Mouse (Mus musculus) cerebellum, postnatal 10 days (tissue): ENCODE measurements around the gene Tdpoz1.
"Not testable (repeated sequence)": the region's sequence is repeated elsewhere in the genome, so short reads cannot be mapped to it uniquely, and the experiment has no call there.

Experiments used
- DNase-seq, 2 experiments: peaks; one replicate each; pipeline ENCODE4 v3.0.0; 2021; ENCODE audit warnings: mixed read lengths in 2 of 2

Tdpoz1 gene

DNA sequence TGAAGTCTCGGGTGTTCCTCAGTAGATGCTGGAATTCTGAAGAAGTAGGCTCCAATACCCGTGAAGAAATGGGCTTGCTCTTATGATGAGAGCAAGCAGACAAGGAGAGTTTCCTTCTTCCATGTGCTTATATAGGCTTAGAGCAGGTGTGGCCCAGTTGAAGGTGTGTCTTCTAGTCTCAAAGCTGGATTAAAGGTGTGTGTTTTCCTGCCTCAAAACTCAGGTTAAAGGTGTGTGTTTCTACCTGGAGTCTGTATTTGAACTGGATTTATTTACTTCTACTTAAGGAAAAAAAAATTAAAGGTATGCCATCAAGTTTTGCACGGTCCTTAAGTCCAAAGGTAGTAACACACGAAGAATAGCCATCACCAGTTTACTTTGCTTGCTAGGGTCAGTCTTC lies at the start of gene Tdpoz1:
Gene Tdpoz1 (minus strand): TSS at position 101 of the 400 bp plus-strand sequence.
- not testable (repeated sequence) for DNase-seq

DNA sequence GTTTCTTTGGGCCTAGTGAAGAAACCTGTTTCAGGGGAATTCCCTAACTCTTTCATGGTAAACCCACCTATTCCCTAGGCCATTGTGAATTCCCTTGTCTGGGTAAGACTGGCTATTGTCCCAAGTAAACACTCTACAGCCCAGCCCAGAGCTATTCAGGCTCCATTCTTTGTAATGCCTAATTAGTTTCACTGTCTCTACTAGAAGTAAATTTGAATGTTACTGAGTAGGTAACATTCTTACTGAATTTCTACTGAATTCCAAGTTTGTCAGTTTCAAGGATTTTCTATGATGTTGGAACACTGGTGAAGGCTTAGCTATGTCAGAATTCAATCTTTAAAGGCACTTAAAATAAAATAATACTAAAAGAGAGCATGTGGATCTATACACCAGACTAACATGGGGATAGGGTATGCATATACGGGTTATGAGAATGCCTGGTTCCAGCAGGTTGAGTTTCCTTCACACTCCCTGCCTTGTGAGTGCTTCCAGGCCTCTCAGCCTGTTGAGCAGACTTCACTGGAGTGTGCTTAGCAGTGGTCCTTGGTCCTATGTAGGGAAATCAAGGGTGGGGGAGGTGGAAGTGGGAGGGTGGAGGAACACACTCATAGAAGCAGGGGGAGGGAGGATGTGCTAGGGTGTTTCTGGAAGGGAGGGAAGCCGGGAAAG lies 33.0 kb upstream of the Tdpoz1 start:
- DNase-seq = not testable (repeated sequence)

DNA sequence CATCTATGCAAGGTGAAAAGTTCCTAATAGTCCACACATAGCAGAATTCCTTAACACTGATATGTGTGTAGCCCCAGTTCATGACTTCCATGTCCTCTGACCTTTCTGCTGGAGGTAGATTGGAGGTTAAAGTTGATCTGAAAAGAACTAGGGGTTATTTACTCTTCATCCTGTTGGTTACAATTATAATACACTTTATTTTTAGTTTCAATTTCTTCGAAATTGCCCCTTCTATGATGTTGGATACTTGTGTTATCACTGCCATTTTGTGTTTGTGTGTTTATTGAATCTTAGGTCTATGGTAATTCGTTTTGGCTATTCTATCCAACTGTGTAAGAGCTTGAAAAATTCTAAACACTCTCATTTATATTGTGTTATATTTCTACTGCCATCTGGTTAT lies 16.9 kb upstream of the Tdpoz1 start, which contains the start of gene Gm37596:
Gene Gm37596 (minus strand): TSS at position 101 of the 400 bp plus-strand sequence.
- DNase-seq = not testable (repeated sequence)

DNA sequence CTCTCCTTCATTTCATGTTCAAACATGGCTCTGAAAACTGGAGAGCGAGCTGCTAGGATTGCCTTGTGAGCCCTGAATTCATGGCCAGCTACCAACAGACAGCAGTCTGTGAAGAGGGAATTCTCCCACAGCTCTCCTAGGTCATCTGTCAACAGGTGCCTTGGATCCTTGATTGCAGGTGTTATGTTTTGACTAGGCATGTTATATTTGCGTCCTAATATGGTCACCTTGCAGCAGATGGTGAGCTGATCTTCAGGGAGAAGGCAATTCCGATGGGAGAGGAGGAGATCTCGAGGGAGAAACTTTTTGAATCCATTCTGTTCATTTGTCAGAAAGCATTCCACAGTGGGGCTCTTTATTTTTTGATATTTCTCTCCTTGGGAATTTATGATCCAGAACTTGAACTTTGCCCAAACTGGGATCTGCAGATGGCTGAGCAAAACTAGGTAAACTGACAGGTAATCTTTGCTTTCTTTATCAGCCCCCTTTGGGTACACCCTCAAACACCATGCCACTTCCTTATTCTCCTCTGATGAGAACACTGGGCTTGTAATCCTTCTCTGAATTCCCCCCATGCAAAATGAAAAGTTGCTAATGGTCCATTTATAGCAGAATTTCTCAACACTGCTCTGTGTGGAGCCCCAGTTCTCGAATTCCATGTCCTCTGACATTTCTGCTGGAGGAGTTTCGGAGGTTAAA lies 5.2 kb downstream of the Tdpoz1 start:
- DNase-seq = not testable (repeated sequence)

DNA sequence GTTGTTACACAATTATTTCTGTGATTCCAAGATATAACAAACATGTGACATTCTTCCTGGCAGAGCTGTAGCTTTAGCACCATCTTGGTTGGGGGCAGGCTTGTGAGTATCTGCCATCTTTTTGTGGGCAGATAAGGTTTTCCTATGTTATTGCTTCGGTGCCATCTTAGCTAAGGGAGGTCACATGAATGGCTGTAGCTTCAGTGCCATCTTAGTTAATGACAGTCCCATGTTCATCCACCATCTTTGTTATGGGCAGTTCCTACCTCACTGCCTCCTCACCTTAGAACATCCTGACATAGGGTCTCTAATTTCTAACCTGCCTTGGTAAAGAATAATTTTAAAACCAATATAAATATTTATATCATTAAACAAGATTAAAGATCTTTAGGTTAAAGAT lies 21.9 kb downstream of the Tdpoz1 start:
- DNase-seq = no peak

DNA sequence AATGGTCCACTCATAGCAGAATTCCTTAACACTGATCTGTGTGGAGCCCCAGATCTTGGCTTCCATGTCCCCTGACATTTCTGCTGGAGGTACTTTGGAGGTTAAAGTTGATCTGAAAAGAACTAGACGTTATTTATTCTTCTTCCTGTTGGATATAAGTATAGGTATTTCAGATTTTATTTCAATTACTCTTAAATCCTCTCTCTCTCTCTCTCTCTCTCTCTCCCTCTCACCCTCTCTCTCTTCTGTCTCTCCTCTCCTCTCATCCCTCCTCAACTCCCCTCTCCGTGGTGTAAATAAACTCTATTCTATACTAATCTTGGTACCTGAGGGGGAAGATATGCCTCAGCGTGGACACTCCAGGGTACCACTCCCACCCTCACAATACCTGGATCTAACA lies 23.5 kb downstream of the Tdpoz1 start, which contains the start of gene Tdpoz2:
Gene Tdpoz2 (minus strand): TSS at position 101 of the 400 bp plus-strand sequence.
- no peak for DNase-seq

DNA sequence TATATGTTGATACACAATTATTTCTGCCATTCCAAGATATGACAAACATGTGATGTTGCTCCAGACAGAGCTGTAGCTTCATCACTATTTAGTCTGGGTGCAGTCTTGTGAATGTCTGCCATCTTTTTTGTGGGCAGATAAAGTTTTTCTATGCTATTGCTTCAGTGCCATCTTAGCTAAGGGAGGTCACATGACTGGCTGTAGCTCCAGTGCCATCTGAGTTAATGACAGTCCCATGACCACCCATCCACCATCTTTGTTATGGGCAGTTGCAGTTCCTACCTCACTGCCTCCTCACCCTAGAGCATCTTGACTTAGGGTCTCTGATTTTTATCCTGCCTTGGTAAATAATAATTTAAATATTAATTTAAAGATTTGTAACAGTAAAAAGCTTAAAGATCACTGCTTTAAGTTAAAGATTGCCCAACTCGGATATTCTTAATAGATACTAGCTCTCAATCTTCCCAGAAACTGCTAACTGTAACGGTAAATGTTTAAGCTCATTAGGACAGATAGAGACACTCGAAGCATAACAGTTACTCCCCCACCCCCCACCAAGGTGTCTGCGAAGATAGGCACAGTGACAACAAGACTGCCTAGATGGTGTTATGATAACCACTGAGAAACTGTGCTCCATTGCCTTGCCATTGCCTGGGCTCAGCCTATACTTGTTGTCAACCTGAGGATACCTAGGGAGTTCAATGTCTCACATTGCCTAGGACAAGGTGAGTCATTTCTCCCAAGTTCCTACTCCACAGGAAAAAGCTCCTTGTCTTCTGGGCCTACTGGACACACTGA lies 45.0 kb downstream of the Tdpoz1 start:
- DNase-seq = not testable (repeated sequence)
